Mouse (Mus musculus) mesoderm, embryonic 11.5 days (tissue): ENCODE measurements at regions not wholly inside any gene's neighbourhood (a gene's known extent, or its start where the extent isn't known, plus 50 kb on each side); places are given as distances from the start of the nearest gene placed in this dataset.

Experiments
- DNase-seq: peaks from one replicate; pipeline ENCODE4 v3.0.0-alpha.2; 2012; ENCODE audit warnings: low read depth, low spot score

- DNase-seq, result peak; percentile 23
Observed at GRCm38 (mm10) chr7:70117930-70118922, 248.3 kb downstream of the Nr2f2 start.

GRCm38 (mm10) chr7:70109013-70109412, 257.5 kb downstream of the Nr2f2 start:
- no peak for DNase-seq

GRCm38 (mm10) chr7:70105024-70105423, 261.5 kb downstream of the Nr2f2 start:
- peak; percentile 53 for DNase-seq

GRCm38 (mm10) chr7:70104486-70104885, 262.0 kb downstream of the Nr2f2 start:
- DNase-seq, result peak; percentile 64

- no peak for DNase-seq
Observed at GRCm38 (mm10) chr7:70103680-70104079, 262.9 kb downstream of the Nr2f2 start.

- DNase-seq, result no peak
Observed at GRCm38 (mm10) chr7:70099001-70099400, 267.5 kb downstream of the Nr2f2 start.

GRCm38 (mm10) chr7:70093916-70094784, 272.4 kb downstream of the Nr2f2 start:
- DNase-seq, result no peak

GRCm38 (mm10) chr7:70092089-70092488, 274.4 kb downstream of the Nr2f2 start:
- DNase-seq, result no peak

GRCm38 (mm10) chr7:70089121-70089520, 277.4 kb downstream of the Nr2f2 start:
- no peak for DNase-seq

GRCm38 (mm10) chr7:70069662-70070061, 296.9 kb downstream of the Nr2f2 start:
- DNase-seq, result no peak

GRCm38 (mm10) chr7:70067828-70068719, 298.5 kb downstream of the Nr2f2 start:
- peak; percentile 57 for DNase-seq

GRCm38 (mm10) chr7:70067071-70067470, 299.5 kb downstream of the Nr2f2 start:
- DNase-seq, result no peak

- DNase-seq, result no peak
Observed at GRCm38 (mm10) chr7:70066448-70066847, 300.1 kb downstream of the Nr2f2 start.

- no peak for DNase-seq
Observed at GRCm38 (mm10) chr7:70065471-70066130, 300.9 kb downstream of the Nr2f2 start.

- DNase-seq, result no peak
Observed at GRCm38 (mm10) chr7:70047415-70047753, 319.2 kb downstream of the Nr2f2 start.

- DNase-seq, result no peak
Observed at GRCm38 (mm10) chr7:70046691-70047414, 319.7 kb downstream of the Nr2f2 start.

- DNase-seq, result no peak
Observed at GRCm38 (mm10) chr7:70037011-70037410, 329.5 kb downstream of the Nr2f2 start.

- DNase-seq, result no peak
Observed at GRCm38 (mm10) chr7:70032857-70033256, 333.7 kb downstream of the Nr2f2 start.

GRCm38 (mm10) chr7:70029311-70029710, 337.2 kb downstream of the Nr2f2 start:
- DNase-seq, result no peak

- DNase-seq, result no peak
Observed at GRCm38 (mm10) chr7:70025527-70025926, 341.0 kb downstream of the Nr2f2 start.
